Mouse (Mus musculus): Measurements from ENCODE around the gene Gucy1b2. TPM values are rescaled to one million over a fixed set of nuclear protein-coding genes. Genes with fewer than 3 reads are reported as not detected.

Gucy1b2 gene
- total RNA-seq, 2 experiments from 2014 or later, result 0.39 to 0.55 TPM

Other genes starting within 250 kb of the Gucy1b2 start
- gene Rnaseh2b, start 163.7 kb downstream of the Gucy1b2 start, total RNA-seq (2021), result 10 to 100 TPM; 17.4 to 18.9 TPM
- gene Dleu7, start 163.2 kb downstream of the Gucy1b2 start, total RNA-seq (2021), result 10 to 100 TPM; 12.5 to 12.8 TPM
- 10 to 100 TPM; 69.1 to 81.2 TPM for gene Fam124a, start 99.4 kb upstream of the Gucy1b2 start, total RNA-seq (2021)
- gene Gm4131, start 110.6 kb upstream of the Gucy1b2 start, total RNA-seq (2021), result not detected
- gene Serpine3, start 207.4 kb upstream of the Gucy1b2 start, total RNA-seq (2021), result not detected

Data from left cerebral cortex, postnatal 10 days (tissue).